Mouse (Mus musculus): ENCODE data around the gene Dynlrb1.

DNA sequence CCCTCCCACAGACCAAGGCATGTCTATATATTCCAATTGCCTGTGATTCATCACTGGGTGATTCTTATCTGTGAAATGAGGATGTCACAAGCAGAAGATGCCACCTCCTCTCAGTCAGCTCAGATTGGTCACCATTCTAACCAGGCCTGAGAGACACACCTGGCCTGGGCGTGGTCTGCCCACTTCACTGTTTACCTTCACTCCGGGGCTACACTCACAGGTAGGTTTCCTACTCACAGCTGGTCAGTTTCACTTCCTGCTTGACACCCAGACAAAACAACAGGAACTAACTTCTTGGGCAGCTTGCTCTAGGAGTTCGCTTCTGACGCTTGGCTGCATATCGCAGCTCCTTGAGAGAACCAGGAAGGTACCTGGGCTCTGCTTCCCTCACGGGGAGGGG, 59.1 kb downstream of the Dynlrb1 start:
- TF ChIP-seq CTCF (IDR thresholded peaks at IDR 0.05; ENCODE audit: extremely low read depth, insufficient read depth, insufficient read length, insufficient replicate concordance) (no peak), POLR2A (IDR thresholded peaks at IDR 0.05; ENCODE audit: low read depth, low read length) (no peak)
